ENCODE assay signal across 8 mouse cellular contexts in the genomic region with DNA sequence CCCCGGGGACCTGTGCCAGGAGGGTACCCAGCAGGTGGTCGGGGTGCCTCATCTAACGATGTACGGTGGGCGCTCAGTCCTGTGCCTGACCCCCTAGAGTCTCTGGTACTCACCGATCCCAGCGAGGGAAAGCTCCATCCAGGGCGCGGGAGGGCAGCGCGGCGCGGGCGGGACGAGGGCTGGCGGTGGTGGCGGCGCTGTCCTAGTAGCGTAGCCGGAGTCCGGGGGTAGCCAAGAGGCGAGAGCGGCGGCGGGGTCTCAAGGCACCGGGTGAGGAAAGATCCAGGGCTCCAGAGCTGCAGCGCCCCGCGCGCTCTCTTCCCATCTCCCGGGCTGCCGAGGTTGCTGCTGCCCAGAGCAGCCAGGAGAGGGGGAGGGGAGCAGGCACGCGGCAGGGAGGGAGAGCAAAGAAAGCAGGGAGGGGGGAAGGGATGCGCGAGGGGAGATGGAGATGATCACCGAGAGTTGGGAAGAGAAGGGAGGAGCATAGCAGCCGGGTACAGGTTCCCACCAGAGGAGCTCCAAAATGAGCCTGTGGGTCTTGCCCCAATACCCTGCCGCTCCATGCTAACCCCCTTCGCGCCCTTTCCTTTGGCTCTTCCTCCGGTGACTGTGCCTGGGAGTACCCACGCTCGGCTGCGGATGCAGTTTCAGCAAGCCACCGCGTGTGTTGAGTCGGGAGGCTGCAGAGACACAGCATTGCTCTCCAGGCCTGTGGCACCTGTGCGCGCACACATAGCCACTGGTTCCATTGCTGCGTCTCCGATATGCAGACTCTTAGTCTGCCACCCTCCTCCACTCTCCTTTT. TPM values are rescaled to one million over a fixed set of nuclear protein-coding genes. Genes with fewer than 3 reads are reported as not detected.
DNase-seq lines count a peak whose midpoint lies in the region; ATAC-seq and TF ChIP-seq lines count a peak whose summit lies in the region.

A gene (minus strand): TSS at position 769 of the 808 bp plus-strand sequence.

- DNase-seq in lung, adult 2 months, result no peak
- DNase-seq in embryo, embryonic 11 days, result peak; percentile 81
- DNase-seq in layer of hippocampus, postnatal 10 days (ENCODE audit: low spot score in 2 of 2), result peak; percentile 84 to 91
- peak; percentile 76 for DNase-seq in mesoderm, embryonic 11.5 days (ENCODE audit: low read depth, low spot score)

- H3K36me3 ChIP-seq in lung, embryonic 15.5 days, result no peaks in the 10 kb centered on the region
- no peaks in the 10 kb centered on the region for H3K36me3 ChIP-seq in hindbrain, embryonic 13.5 days
- no peaks in the 10 kb centered on the region for H3K36me3 ChIP-seq in stomach, embryonic 14.5 days (ENCODE audit: control insufficient read depth, insufficient read depth, low read length)

- TF ChIP-seq CTCF in lung, adult 2 months (IDR thresholded peaks at IDR 0.05; ENCODE audit: insufficient read depth, low read length), result no peak

- H3K9me3 ChIP-seq in lung, embryonic 15.5 days, result no peaks in the 10 kb centered on the region
- H3K9me3 ChIP-seq in hindbrain, embryonic 13.5 days, result no peaks in the 10 kb centered on the region
- no peaks in the 10 kb centered on the region for H3K9me3 ChIP-seq in stomach, embryonic 14.5 days (ENCODE audit: control insufficient read depth, low read depth, low read length)

- peak; percentile 65 for ATAC-seq in lung, embryonic 15.5 days (ENCODE audit: borderline replicate concordance, extremely low read depth, low FRiP score, low TSS enrichment)
- ATAC-seq in hindbrain, embryonic 13.5 days (ENCODE audit: low FRiP score), result peak; percentile 97
- ATAC-seq in stomach, embryonic 14.5 days (ENCODE audit: insufficient number of reproducible peaks, insufficient read depth, low FRiP score, low read depth), result peak; percentile 75
- ATAC-seq in CD4-positive, CD25-positive, alpha-beta regulatory T cell, adult 4 months, result no peak

- H3K4me2 ChIP-seq in lung, embryonic 15.5 days, result peak within 1 kb of the TSS; percentile 81
- H3K4me2 ChIP-seq in hindbrain, embryonic 13.5 days, result peak within 1 kb of the TSS; percentile 73
- peak within 1 kb of the TSS; percentile 92 for H3K4me2 ChIP-seq in stomach, embryonic 14.5 days (replicated peaks; ENCODE audit: low read depth, low read length)

- H3K27ac ChIP-seq in lung, embryonic 15.5 days, result no peak within 1 kb of the TSS
- H3K27ac ChIP-seq in hindbrain, embryonic 13.5 days, result peak within 1 kb of the TSS; percentile 91
- H3K27ac ChIP-seq in stomach, embryonic 14.5 days (ENCODE audit: low read length), result no peak within 1 kb of the TSS

- H3K9ac ChIP-seq in lung, embryonic 15.5 days, result peak within 1 kb of the TSS; percentile 24; the same call in 1 of the 2 replicates
- peak within 1 kb of the TSS; percentile 84 for H3K9ac ChIP-seq in hindbrain, embryonic 13.5 days
- no peak within 1 kb of the TSS for H3K9ac ChIP-seq in stomach, embryonic 14.5 days (replicated peaks; ENCODE audit: low read depth, low read length)

- peaks cover 17% of the 10 kb centered on the region for H3K27me3 ChIP-seq in lung, embryonic 15.5 days
- H3K27me3 ChIP-seq in hindbrain, embryonic 13.5 days, result no peaks in the 10 kb centered on the region
- no peaks in the 10 kb centered on the region for H3K27me3 ChIP-seq in stomach, embryonic 14.5 days (ENCODE audit: control insufficient read depth, insufficient read depth, low read length)

- under 1% methylated on average over 52 of the region's 52 CpGs for WGBS in lung, embryonic 15.5 days
- WGBS in lung, adult 2 months, result 1% methylated on average over 51 of the region's 52 CpGs
- under 1% methylated on average over 48 of the region's 52 CpGs for WGBS in hindbrain, embryonic 13.5 days
- 1% methylated on average over 52 of the region's 52 CpGs for WGBS in stomach, embryonic 14.5 days

- peak within 1 kb of the TSS; percentile 43 for H3K4me3 ChIP-seq in lung, embryonic 15.5 days
- no peak within 1 kb of the TSS for H3K4me3 ChIP-seq in lung, adult 2 months (replicated peaks; ENCODE audit: extremely low read depth, low read depth, low read length)
- peak within 1 kb of the TSS; percentile 68 for H3K4me3 ChIP-seq in hindbrain, embryonic 13.5 days
- peak within 1 kb of the TSS; percentile 46 for H3K4me3 ChIP-seq in stomach, embryonic 14.5 days (ENCODE audit: low read depth, low read length)

- H3K4me1 ChIP-seq in lung, embryonic 15.5 days, result no peaks in the 10 kb centered on the region
- H3K4me1 ChIP-seq in lung, adult 2 months (ENCODE audit: control insufficient read depth, insufficient read depth, low read length), result no peaks in the 10 kb centered on the region
- H3K4me1 ChIP-seq in hindbrain, embryonic 13.5 days (replicated peaks), result peaks cover 9% of the 10 kb centered on the region
- no peaks in the 10 kb centered on the region for H3K4me1 ChIP-seq in stomach, embryonic 14.5 days (ENCODE audit: control insufficient read depth, insufficient read depth, low read length)

- TF ChIP-seq POLR2A in lung, adult 2 months (IDR thresholded peaks at IDR 0.05; ENCODE audit: borderline replicate concordance, extremely low read depth, low read depth, low read length), result no peak

RNA-seq across cellular contexts. Expression of the gene that starts here (rescaled TPM):
- polyA plus RNA-seq in lung, embryonic 15.5 days (2015; fragmentation: Nextera tagmentation; extraction: Ambion mirVana), result 0.69 and 0.74 TPM in 2 replicates
- 0.02 and 0.03 TPM in 2 replicates for polyA plus RNA-seq in lung, adult 2 months (2012; rRNA removed)
- polyA plus RNA-seq in hindbrain, embryonic 13.5 days (2015; fragmentation: Nextera tagmentation; extraction: Ambion mirVana), result 9.8 and 10.9 TPM in 2 replicates
- 10 to 100 TPM; 49.3 to 53.8 TPM for total RNA-seq in layer of hippocampus, postnatal 10 days (2021)
- 1.3 and 1.7 TPM in 2 replicates for polyA plus RNA-seq in stomach, embryonic 14.5 days (2014; fragmentation: Nextera tagmentation; extraction: Ambion mirVana)
- not detected for polyA plus RNA-seq in CD4-positive, CD25-positive, alpha-beta regulatory T cell, adult 4 months (2017; shearing (Covaris generic))

Comparison
In these comparisons a context has a peak if more than half of its experiments do, and no peak if none do; other contexts are left out.
1. Peak in ATAC-seq, H3K4me3 ChIP-seq, H3K9ac ChIP-seq and H3K4me2 ChIP-seq in lung, embryonic 15.5 days; RNA of the gene not detected or under 1 TPM.